Mouse (Mus musculus): ENCODE results near the gene Exosc5. TPM values are rescaled to one million over a fixed set of nuclear protein-coding genes. Genes with fewer than 3 reads are reported as not detected.

Exosc5 gene
- polyA plus RNA-seq, 1 experiment from 2014 or later, result 45.1 TPM

DNA sequence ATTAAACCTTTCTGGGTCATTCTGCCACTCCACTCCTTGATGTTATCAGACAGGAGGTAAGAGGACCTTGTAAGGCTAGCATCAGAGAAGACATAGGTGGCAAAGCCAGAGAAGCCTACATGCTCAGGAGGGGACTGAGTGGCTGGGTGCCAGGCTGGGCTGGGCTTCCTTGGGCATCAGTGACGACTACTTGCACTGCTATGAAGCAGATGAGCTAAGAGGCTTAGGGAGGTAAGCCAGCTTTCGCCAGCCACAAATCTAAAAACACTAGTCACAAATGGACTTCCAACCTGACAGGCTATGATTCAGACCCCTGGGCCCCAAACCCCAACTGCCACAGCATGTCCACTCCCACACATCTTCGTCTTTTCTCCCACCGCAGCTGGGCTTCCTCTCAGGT is 14.3 kb upstream of the Exosc5 start:
- Histone ChIP-seq H3K9me3 (no peaks in the 10 kb centered on the region), H3K4me1 (replicated peaks) (no peaks in the 10 kb centered on the region), H3K9ac (peak overlapping the region; percentile 13; the same call in 1 of the 2 replicates), H3K36me3 (peaks cover 20% of the 10 kb centered on the region), H3K27ac (replicated peaks) (no peak overlapping the region), H3K4me2 (no peak overlapping the region), H3K4me3 (no peak overlapping the region), H3K27me3 (no peaks in the 10 kb centered on the region)
- no peak for ATAC-seq (ENCODE audit: low read depth)
- WGBS, result 81% methylated on average over 4 of the region's 4 CpGs

DNA sequence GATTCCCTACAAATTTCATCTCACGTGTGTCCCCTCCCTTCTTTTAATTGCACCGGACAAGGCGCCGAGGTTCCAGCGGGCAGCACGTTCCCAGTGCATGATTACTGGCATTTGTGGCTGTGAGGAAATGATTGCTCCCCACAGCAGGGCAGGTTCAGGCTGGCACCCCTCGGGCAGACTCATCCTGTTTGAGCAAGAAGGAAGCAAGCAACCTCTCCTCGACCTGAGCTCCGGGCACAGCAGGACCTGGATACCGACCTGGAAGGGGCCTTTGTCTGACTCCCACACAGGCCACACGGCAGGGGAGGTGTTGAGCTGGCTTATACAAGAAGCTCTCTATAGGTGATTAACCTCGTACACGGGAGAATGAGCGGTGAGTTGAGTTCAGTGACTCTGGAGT is 13.9 kb upstream of the Exosc5 start:
- Histone ChIP-seq H3K4me2 (no peak overlapping the region), H3K9ac (0 out of 2 replicates have a peak overlapping the region, but pooled peaks have one; percentile 13), H3K27me3 (no peaks in the 10 kb centered on the region), H3K27ac (replicated peaks) (no peak overlapping the region), H3K4me1 (replicated peaks) (no peaks in the 10 kb centered on the region), H3K4me3 (no peak overlapping the region), H3K9me3 (no peaks in the 10 kb centered on the region), H3K36me3 (peaks cover 15% of the 10 kb centered on the region)
- ATAC-seq (ENCODE audit: low read depth), result no peak
- 67% methylated on average over 14 of the region's 14 CpGs for WGBS

DNA sequence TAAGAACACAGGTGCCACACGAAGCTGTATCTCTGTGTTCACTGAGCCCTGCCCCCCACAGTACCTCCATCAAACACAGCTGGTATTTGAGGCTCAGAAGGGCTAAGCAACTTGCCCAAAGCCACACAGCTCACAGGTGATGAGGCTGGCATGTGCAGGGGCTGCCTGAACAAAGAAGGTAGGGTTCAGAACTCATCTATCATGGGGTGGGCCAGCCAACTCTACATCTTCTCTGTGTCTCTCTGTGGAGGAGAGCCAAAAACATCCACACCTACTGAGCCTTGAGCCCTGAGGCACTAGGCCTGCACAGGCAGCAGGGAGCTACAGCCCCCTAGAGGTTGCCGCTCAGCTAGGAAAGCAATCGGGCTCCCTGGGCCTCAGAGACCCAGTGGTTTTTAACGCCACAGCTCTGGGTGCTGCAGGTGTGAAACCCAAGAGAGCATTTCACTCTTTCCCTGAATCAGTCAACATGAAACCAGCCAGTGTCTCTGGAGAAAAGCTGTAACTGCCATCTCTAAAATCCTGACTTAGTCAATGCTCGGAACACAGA is 11.3 kb upstream of the Exosc5 start:
- no peaks in the 10 kb centered on the region for H3K4me1 ChIP-seq (replicated peaks)
- H3K36me3 ChIP-seq, result 0 out of 2 replicates have a peak, but pooled peaks cover 6% of the 10 kb centered on the region
- H3K27me3 ChIP-seq, result no peaks in the 10 kb centered on the region
- no peak for ATAC-seq (ENCODE audit: low read depth)
- 56% methylated on average over 5 of the region's 5 CpGs for WGBS
- no peak overlapping the region for H3K4me3 ChIP-seq
- H3K27ac ChIP-seq (replicated peaks), result no peak overlapping the region
- H3K4me2 ChIP-seq, result no peak overlapping the region
- H3K9me3 ChIP-seq, result no peaks in the 10 kb centered on the region
- no peak overlapping the region for H3K9ac ChIP-seq

DNA sequence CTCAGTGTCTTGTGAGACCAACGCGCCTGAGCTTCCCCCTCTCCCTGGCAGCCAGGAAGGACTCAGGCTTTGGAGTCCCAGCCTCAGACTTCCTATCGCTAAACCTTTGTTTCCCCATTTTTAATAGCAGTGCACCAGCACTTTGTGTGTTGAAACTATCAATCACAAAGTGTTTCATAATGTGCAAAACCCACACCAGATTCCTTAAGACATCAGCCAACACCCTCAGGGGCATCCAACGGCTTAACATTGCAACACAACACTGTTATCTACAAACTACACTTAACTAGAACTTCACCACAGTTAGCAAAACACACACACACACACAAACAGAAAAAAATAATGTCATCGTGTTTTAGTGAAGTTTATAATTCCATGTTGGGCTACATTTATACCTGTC is 9.1 kb upstream of the Exosc5 start:
- no peak overlapping the region for H3K9ac ChIP-seq
- H3K4me3 ChIP-seq, result no peak overlapping the region
- 87% methylated on average over 5 of the region's 5 CpGs for WGBS
- H3K4me1 ChIP-seq (replicated peaks), result no peaks in the 10 kb centered on the region
- H3K27me3 ChIP-seq, result no peaks in the 10 kb centered on the region
- no peaks in the 10 kb centered on the region for H3K9me3 ChIP-seq
- 0 out of 2 replicates have a peak, but pooled peaks cover 6% of the 10 kb centered on the region for H3K36me3 ChIP-seq
- H3K4me2 ChIP-seq, result no peak overlapping the region
- H3K27ac ChIP-seq (replicated peaks), result no peak overlapping the region
- no peak for ATAC-seq (ENCODE audit: low read depth)

- Histone ChIP-seq H3K9ac (no peak overlapping the region), H3K4me2 (no peak overlapping the region), H3K4me3 (no peak overlapping the region), H3K4me1 (replicated peaks) (peaks cover 4% of the 10 kb centered on the region; the same call in 1 of the 2 replicates), H3K27me3 (no peaks in the 10 kb centered on the region), H3K36me3 (0 out of 2 replicates have a peak, but pooled peaks cover 6% of the 10 kb centered on the region), H3K27ac (replicated peaks) (no peak overlapping the region), H3K9me3 (no peaks in the 10 kb centered on the region)
- WGBS, result 82% methylated on average over 8 of the region's 8 CpGs
- ATAC-seq (ENCODE audit: low read depth), result no peak
Observed at GRCm38 (mm10) chr7:25651281-25651680, 7.7 kb upstream of the Exosc5 start.

DNA sequence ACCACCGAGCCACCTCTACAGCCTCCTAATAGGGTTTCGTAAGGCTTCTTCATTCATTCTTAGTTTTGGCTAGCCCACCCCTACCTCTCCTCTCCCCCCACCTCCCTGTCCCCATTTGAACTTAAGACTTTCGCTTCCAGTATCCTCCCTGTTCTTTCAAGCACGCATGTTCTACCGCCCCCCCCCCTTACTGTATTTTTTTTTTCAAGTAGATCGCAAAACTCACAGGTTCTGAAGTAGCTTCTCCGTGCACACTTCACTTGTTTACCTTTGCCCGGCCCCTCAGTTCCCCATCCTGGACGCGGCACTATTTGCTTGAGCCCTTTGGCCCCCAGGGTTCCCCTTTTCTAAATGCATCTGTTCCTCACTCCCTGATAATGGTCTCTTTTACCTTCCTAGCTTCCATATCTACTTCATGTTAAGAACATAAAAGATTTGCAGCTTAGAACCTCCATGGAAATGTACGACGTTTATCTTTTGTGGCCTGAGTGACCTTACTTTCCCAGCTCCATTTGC is 6.7 kb upstream of the Exosc5 start:
- Histone ChIP-seq H3K36me3 (0 out of 2 replicates have a peak, but pooled peaks cover 6% of the 10 kb centered on the region), H3K27ac (replicated peaks) (no peak overlapping the region), H3K27me3 (no peaks in the 10 kb centered on the region), H3K9ac (no peak overlapping the region), H3K4me1 (replicated peaks) (peaks cover 14% of the 10 kb centered on the region), H3K9me3 (no peaks in the 10 kb centered on the region), H3K4me2 (no peak overlapping the region), H3K4me3 (no peak overlapping the region)
- no peak for ATAC-seq (ENCODE audit: low read depth)
- 91% methylated on average over 12 of the region's 12 CpGs for WGBS

DNA sequence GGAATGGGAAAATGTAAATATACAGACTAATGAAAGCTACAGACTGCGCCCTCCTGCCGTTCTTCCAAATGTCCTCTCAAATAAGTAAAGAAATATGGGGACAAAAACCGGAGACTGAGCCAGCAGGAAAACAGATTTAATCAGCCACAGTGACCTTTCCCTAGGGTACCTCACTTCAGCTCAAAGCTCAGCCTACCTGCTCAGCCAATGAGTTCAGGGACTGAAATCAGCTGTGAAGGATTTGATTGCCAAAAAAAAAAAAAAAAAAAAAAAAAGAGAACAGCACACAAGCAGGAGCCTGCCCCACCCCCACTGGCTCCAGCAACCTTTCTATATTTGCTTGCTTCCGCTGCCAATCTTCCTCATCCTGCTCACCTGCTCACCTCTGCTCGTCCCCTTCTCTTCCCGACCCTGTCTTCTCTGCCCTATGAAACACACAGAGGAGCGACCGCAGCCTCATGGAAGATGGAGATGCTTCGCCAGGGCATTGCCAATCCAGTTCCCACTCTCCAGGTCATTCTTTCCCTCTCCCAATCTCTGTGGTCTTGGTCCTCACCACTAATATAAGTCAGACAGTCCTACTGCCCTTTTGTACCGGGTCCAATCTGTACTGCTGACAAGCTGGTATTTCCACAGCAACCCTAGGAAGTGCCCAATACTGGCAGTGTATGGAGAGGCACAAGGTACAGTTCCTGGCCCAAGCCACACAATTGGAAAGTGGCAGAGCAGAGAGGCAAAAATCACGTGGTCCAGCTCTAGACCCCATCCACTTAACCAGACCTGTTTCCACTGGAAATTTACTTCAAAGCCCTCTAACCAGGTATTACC is 3.1 kb upstream of the Exosc5 start:
- Histone ChIP-seq H3K36me3 (0 out of 2 replicates have a peak, but pooled peaks cover 6% of the 10 kb centered on the region), H3K4me1 (replicated peaks) (peaks cover 36% of the 10 kb centered on the region), H3K27ac (replicated peaks) (no peak overlapping the region), H3K4me3 (no peak overlapping the region), H3K9me3 (no peaks in the 10 kb centered on the region), H3K9ac (no peak overlapping the region), H3K27me3 (no peaks in the 10 kb centered on the region), H3K4me2 (no peak overlapping the region)
- 81% methylated on average over 11 of the region's 11 CpGs for WGBS
- ATAC-seq (ENCODE audit: low read depth), result no peak

GRCm38 (mm10) chr7:25657785-25658184 is 1.2 kb upstream of the Exosc5 start:
- Histone ChIP-seq H3K9ac (peak overlapping the region; percentile 72), H3K9me3 (no peaks in the 10 kb centered on the region), H3K4me1 (replicated peaks) (peaks cover 36% of the 10 kb centered on the region), H3K4me2 (peak overlapping the region; percentile 93), H3K27me3 (no peaks in the 10 kb centered on the region), H3K4me3 (peak overlapping the region; percentile 58), H3K36me3 (peaks cover 4% of the 10 kb centered on the region), H3K27ac (replicated peaks) (no peak overlapping the region)
- 38% methylated on average over 10 of the region's 10 CpGs for WGBS
- no peak for ATAC-seq (ENCODE audit: low read depth)

GRCm38 (mm10) chr7:25666381-25666780 is 7.4 kb downstream of the Exosc5 start:
- WGBS, result 93% methylated on average over 8 of the region's 8 CpGs
- no peaks in the 10 kb centered on the region for H3K9me3 ChIP-seq
- H3K27me3 ChIP-seq, result no peaks in the 10 kb centered on the region
- no peaks in the 10 kb centered on the region for H3K4me1 ChIP-seq (replicated peaks)
- H3K27ac ChIP-seq (replicated peaks), result no peak overlapping the region
- H3K9ac ChIP-seq, result no peak overlapping the region
- no peak overlapping the region for H3K4me3 ChIP-seq
- H3K36me3 ChIP-seq, result peaks cover 66% of the 10 kb centered on the region
- no peak overlapping the region for H3K4me2 ChIP-seq
- ATAC-seq (ENCODE audit: low read depth), result no peak

DNA sequence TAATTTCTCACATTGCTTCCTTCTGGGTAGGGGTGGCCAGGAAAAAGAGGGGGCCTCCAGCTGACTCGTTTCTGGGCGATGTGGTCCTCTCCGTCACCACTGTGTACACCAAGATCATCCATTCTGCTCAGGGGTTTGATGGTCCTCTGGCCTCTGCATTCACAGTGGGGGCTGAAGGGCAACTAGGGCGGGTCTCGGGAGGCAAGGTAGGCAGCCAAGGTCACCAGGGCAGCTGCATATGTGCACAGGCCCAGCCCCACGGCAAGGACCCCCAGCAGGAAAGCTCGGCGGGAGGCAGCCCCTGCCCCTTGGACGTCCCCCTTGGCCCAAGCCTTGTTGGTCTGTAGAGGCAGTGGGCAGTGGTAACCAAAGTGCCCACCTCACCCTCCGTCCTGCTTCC is 10.2 kb downstream of the Exosc5 start:
- H3K4me1 ChIP-seq (replicated peaks), result no peaks in the 10 kb centered on the region
- no peak overlapping the region for H3K27ac ChIP-seq (replicated peaks)
- H3K9ac ChIP-seq, result no peak overlapping the region
- no peak for ATAC-seq (ENCODE audit: low read depth)
- H3K4me2 ChIP-seq, result no peak overlapping the region
- WGBS, result 84% methylated on average over 10 of the region's 10 CpGs
- H3K9me3 ChIP-seq, result no peaks in the 10 kb centered on the region
- peaks cover 12% of the 10 kb centered on the region for H3K27me3 ChIP-seq
- H3K4me3 ChIP-seq, result no peak overlapping the region
- H3K36me3 ChIP-seq, result peaks cover 52% of the 10 kb centered on the region

GRCm38 (mm10) chr7:25669631-25670030 is 10.7 kb downstream of the Exosc5 start:
- Histone ChIP-seq H3K9me3 (no peaks in the 10 kb centered on the region), H3K4me2 (no peak overlapping the region), H3K27ac (replicated peaks) (no peak overlapping the region), H3K4me1 (replicated peaks) (peaks cover 5% of the 10 kb centered on the region), H3K4me3 (no peak overlapping the region), H3K36me3 (peaks cover 47% of the 10 kb centered on the region), H3K27me3 (peaks cover 17% of the 10 kb centered on the region), H3K9ac (no peak overlapping the region)
- 84% methylated on average over 9 of the region's 9 CpGs for WGBS
- ATAC-seq (ENCODE audit: low read depth), result no peak

- Histone ChIP-seq H3K27me3 (peaks cover 22% of the 10 kb centered on the region), H3K4me2 (no peak overlapping the region), H3K9me3 (no peaks in the 10 kb centered on the region), H3K9ac (no peak overlapping the region), H3K4me3 (no peak overlapping the region), H3K27ac (replicated peaks) (no peak overlapping the region), H3K36me3 (peaks cover 42% of the 10 kb centered on the region), H3K4me1 (replicated peaks) (peaks cover 9% of the 10 kb centered on the region)
- 95% methylated on average over 4 of the region's 4 CpGs for WGBS
- no peak for ATAC-seq (ENCODE audit: low read depth)
Observed at GRCm38 (mm10) chr7:25670096-25670495, 11.1 kb downstream of the Exosc5 start.

Measured in neural tube, embryonic 13.5 days (tissue).